Mouse (Mus musculus): ENCODE results near the gene Adh7. TPM values are rescaled to one million over a fixed set of nuclear protein-coding genes. Genes with fewer than 3 reads are reported as not detected.

Adh7 gene
- 2.6 TPM for polyA plus RNA-seq (2014; fragmentation: Illumina TruSeq; extraction: RNeasy Lipid Tissue Mini Kit (QIAGEN cat#74804))

DNA sequence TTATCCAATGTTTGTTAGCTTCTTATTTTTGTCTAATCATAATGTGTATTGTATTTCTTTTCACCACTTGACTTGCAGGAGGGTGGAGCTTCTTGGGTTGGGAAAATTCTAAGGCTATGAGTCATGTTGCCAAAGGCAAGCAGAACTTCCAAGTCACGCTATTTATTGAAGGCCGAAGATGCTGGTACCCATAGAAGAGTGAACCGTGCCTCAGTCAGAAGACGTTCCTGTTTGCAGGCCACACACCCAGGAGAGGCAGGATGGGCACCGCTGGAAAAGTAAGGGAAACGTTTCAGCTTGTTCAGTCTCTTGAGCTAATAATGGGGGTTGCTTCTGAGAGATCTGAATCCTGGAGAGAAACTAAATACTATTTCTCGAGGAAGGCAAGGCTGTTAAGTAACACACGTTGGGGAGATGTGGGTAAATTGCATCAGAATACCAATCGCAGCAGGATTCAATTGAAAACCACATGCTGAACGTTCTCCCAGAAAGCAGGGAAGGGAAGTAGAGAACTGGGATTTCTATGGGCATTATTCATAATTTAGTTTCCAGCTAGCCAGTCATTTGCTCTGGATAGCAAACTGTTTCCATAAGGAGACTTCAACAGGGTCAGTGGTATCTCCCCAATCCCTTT lies at the start of gene Adh7:
Gene Adh7, plus strand, starts transcription at position 130 of the 634 bp plus-strand sequence.

DNA sequence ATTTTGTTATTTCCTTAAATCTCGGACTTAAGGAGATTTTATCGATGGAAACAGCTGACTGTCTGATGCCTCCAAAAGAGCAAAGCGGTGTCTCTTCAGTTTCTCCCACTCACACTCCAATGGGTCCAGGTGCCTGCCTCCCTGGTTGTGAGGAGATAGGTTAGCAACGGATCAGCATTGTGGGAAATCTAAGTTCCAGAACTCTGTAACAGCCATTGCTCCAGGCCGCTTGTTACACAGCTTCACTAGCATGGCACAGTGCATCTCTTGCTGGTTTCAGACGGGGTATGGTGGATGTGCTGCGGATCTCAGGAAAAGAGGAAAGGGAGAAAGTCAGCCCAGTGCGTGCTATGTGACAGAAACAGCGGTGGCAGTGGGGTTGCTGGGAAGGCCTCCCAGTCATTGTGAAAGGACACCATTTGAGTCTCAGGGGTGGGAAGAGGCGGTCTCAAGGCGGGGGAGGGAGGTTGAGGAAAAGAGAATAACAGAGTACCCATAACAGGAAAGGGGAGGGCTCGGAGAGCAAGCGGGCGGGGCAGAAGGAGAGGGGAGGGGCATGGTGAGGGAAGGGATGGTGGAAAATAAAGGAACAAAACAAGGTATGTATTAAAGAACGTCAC lies 23.8 kb upstream of the Adh7 start, which contains the start of gene 4930579F01Rik:
Gene 4930579F01Rik, minus strand, starts transcription at position 143 of the 620 bp plus-strand sequence.

DNA sequence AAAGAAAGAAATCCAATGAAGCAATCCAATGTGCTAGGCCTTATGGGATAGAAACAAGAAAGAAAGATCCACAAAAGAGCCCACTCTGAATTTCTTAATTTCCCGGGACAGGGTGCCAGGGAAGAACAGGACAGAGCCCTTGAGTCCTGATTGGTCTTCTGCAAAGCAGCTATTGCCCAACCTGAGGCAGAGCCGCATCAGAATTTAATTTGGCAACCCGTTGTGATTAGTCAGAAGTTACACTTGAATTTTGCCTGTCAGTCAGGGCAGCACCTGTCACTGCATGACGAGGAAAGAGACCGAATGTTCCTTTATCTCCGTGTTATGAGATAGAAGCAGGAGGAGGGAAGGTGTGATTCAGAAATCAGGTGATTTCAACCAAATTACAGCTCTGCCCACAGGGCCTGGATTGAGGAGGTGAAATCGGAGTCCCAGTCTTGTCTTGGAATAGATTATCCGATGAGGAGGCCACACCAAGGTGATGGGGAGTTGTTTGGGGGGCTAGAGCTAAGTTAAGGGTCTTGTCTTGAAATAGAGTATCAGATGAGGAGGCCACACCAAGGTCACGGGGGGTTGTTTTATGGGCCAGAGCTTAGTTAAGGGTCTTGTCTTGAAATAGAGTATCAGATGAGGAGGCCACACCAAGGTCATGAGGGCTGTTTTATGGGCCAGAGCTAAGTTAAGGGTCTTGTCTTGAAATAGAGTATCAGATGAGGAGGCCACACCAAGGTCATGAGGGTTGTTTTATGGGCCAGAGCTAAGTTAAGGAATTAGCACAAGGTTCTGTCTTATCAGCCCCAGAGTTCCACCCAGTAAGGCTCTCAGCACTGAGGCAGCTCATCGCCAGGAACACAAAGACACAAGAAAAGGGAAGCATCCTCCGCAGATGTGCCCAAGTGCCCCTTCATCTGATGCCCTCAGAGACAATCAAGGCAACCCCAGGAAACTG lies 43.4 kb downstream of the Adh7 start, which contains the start of gene Adh1:
Gene Adh1, plus strand, starts transcription at position 271 of the 949 bp plus-strand sequence.

Other genes starting within 250 kb of the Adh7 start
- gene Dapp1, start 236.2 kb upstream of the Adh7 start, polyA plus RNA-seq (2014; fragmentation: Illumina TruSeq; extraction: RNeasy Lipid Tissue Mini Kit (QIAGEN cat#74804)) = 16.2 TPM
- 1.00 TPM for gene 1110002E22Rik, start 152.7 kb upstream of the Adh7 start, polyA plus RNA-seq (2014; fragmentation: Illumina TruSeq; extraction: RNeasy Lipid Tissue Mini Kit (QIAGEN cat#74804))
- not detected for gene Gm5105, start 150.4 kb upstream of the Adh7 start, polyA plus RNA-seq (2014; fragmentation: Illumina TruSeq; extraction: RNeasy Lipid Tissue Mini Kit (QIAGEN cat#74804))
- gene Trmt10a, start 74.3 kb upstream of the Adh7 start, polyA plus RNA-seq (2014; fragmentation: Illumina TruSeq; extraction: RNeasy Lipid Tissue Mini Kit (QIAGEN cat#74804)) = 11.4 TPM
- gene Mttp, start 72.8 kb upstream of the Adh7 start, polyA plus RNA-seq (2014; fragmentation: Illumina TruSeq; extraction: RNeasy Lipid Tissue Mini Kit (QIAGEN cat#74804)) = 7.2 TPM
- gene 4930579F01Rik, start 23.9 kb upstream of the Adh7 start, polyA plus RNA-seq (2014; fragmentation: Illumina TruSeq; extraction: RNeasy Lipid Tissue Mini Kit (QIAGEN cat#74804)) = not detected
- 79.7 TPM for gene Adh1, start 43.2 kb downstream of the Adh7 start, polyA plus RNA-seq (2014; fragmentation: Illumina TruSeq; extraction: RNeasy Lipid Tissue Mini Kit (QIAGEN cat#74804))
- gene Adh6a, start 95.5 kb downstream of the Adh7 start, polyA plus RNA-seq (2014; fragmentation: Illumina TruSeq; extraction: RNeasy Lipid Tissue Mini Kit (QIAGEN cat#74804)) = not detected
- gene Adh6b, start 124.0 kb downstream of the Adh7 start, polyA plus RNA-seq (2014; fragmentation: Illumina TruSeq; extraction: RNeasy Lipid Tissue Mini Kit (QIAGEN cat#74804)) = not detected
- not detected for gene Adh4, start 197.7 kb downstream of the Adh7 start, polyA plus RNA-seq (2014; fragmentation: Illumina TruSeq; extraction: RNeasy Lipid Tissue Mini Kit (QIAGEN cat#74804))
- gene Adh5, start 225.3 kb downstream of the Adh7 start, polyA plus RNA-seq (2014; fragmentation: Illumina TruSeq; extraction: RNeasy Lipid Tissue Mini Kit (QIAGEN cat#74804)) = 200 TPM

All from ovary, adult 10 weeks (tissue).